Mouse (Mus musculus) heart, postnatal 0 days (tissue): ENCODE data around the gene D5Ertd579e.

Experiments used
- CTCF ChIP-seq: IDR thresholded peaks from 2 replicates; pipeline ENCODE4 v1.5.1; 2016; ENCODE audit warnings: antibody characterized with exemption, control low read depth, low read depth
- EP300 ChIP-seq: IDR thresholded peaks from 2 replicates; pipeline ENCODE4 v1.6.1; 2016; ENCODE audit warnings: antibody characterized with exemption, low read depth

DNA sequence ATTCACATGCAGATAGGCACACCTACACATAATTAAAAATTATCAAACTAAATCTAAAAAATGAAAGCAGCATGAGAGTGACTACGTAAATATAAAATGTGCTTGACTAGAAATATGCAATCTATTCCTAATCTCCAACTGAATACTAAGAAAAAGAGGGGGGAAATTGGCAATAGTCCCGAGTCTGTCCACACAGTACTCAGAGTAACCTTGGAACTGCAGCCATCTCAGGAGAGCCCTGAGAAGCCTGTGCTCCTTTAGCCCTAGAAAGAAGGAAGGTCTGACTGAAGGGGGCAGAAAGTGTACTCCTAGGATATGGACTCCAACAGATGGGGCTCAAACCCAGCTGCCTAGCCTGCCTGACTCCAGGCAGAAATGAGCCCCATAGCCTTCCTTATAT, 137.3 kb downstream of the D5Ertd579e start:
- TF ChIP-seq EP300: no peak
- TF ChIP-seq CTCF: no peak
